Mouse (Mus musculus) heart, embryonic 16.5 days (tissue): Measurements from ENCODE around the gene Ywhah. TPM values are rescaled to one million over a fixed set of nuclear protein-coding genes. Genes with fewer than 3 reads are reported as not detected.

Experiments used
- ATAC-seq: fragments of 200-750 bp; cut with Nextera tagmentation; replicated peaks from 2 replicates; pipeline ENCODE4 v1.8.0; 2017; ENCODE audit warnings: moderate number of reproducible peaks; ENCODE audit not compliant: insufficient read depth, low FRiP score; ENCODE audit errors: extremely low read depth
- H3K27ac ChIP-seq: fragments of 300-500 bp; sonication (generic); 2 replicates; pipeline ENCODE4 v1.5.1; 2014; ENCODE audit warnings: mild to moderate bottlenecking, low read length, control low read depth, moderate library complexity
- H3K27me3 ChIP-seq: fragments of 300-500 bp; sonication (generic); 2 replicates; pipeline ENCODE4 v1.6.1; 2014; ENCODE audit warnings: low read length, mixed read lengths; ENCODE audit not compliant: control insufficient read depth, insufficient read depth
- H3K36me3 ChIP-seq: fragments of 300-500 bp; sonication (generic); 2 replicates; pipeline ENCODE4 v1.6.1; 2014; ENCODE audit not compliant: control insufficient read depth, insufficient read depth
- H3K4me1 ChIP-seq: fragments of 300-500 bp; sonication (generic); 2 replicates; pipeline ENCODE4 v1.6.1; 2014; ENCODE audit warnings: low read length, mixed read lengths; ENCODE audit not compliant: control insufficient read depth, insufficient read depth
- H3K4me2 ChIP-seq: fragments of 300-500 bp; sonication (generic); 2 replicates; pipeline ENCODE4 v1.6.1; 2014; ENCODE audit warnings: low read depth, mild to moderate bottlenecking, control low read depth, low read length
- H3K4me3 ChIP-seq: fragments of 300-500 bp; sonication (generic); 2 replicates; pipeline ENCODE4 v1.5.1; 2014; ENCODE audit warnings: mild to moderate bottlenecking, control low read depth, low read length
- H3K9ac ChIP-seq: fragments of 300-500 bp; sonication (generic); 2 replicates; pipeline ENCODE4 v1.6.1; 2014; ENCODE audit warnings: low read length, control low read depth
- H3K9me3 ChIP-seq: fragments of 300-500 bp; sonication (generic); replicated peaks from 2 replicates; pipeline ENCODE4 v1.6.1; 2016; ENCODE audit warnings: low read length; ENCODE audit not compliant: control insufficient read depth
- WGBS: fragments of 180-500 bp; shearing (Covaris S2); extraction: QIAGEN DNeasy Blood & Tissue Kit; methylation state at CpG from one replicate; pipeline ENCODE4 v1.1.7; 2014; 5-methylcytosine and 5-hydroxymethylcytosine counted together
- polyA plus RNA-seq: library from polyadenylated mRNA; unstranded; fragments of >200 nt; fragmentation: Nextera tagmentation; extraction: Ambion mirVana; gene quantifications from 2 replicates; pipeline ENCODE4 v1.2.1, GENCODE M21; 2015

The Ywhah gene
- polyA plus RNA-seq, 1 experiment from 2014 or later, result 540 TPM

GRCm38 (mm10) chr5:33056126-33056765 lies 37.6 kb downstream of the Ywhah start:
- H3K4me3 ChIP-seq, result no peak overlapping the region
- WGBS, result 74% methylated on average over 10 of the region's 10 CpGs
- no peaks in the 10 kb centered on the region for H3K27me3 ChIP-seq
- no peaks in the 10 kb centered on the region for H3K9me3 ChIP-seq
- no peaks in the 10 kb centered on the region for H3K4me1 ChIP-seq
- no peak overlapping the region for H3K4me2 ChIP-seq
- H3K36me3 ChIP-seq, result no peaks in the 10 kb centered on the region
- H3K9ac ChIP-seq, result no peak overlapping the region
- no peak overlapping the region for H3K27ac ChIP-seq
- ATAC-seq, result no peak

- H3K9me3 ChIP-seq, result no peaks in the 10 kb centered on the region
- no peak for ATAC-seq
- no peak overlapping the region for H3K27ac ChIP-seq
- H3K4me3 ChIP-seq, result no peak overlapping the region
- no peaks in the 10 kb centered on the region for H3K4me1 ChIP-seq
- H3K4me2 ChIP-seq, result no peak overlapping the region
- H3K36me3 ChIP-seq, result no peaks in the 10 kb centered on the region
- H3K9ac ChIP-seq, result no peak overlapping the region
- H3K27me3 ChIP-seq, result no peaks in the 10 kb centered on the region
Measured at GRCm38 (mm10) chr5:33070071-33070470, 51.5 kb downstream of the Ywhah start.

GRCm38 (mm10) chr5:33076490-33077191 lies 58.0 kb downstream of the Ywhah start:
- WGBS, result 41% methylated on average over 6 of the region's 6 CpGs
- Histone ChIP-seq H3K9ac (no peak overlapping the region), H3K9me3 (no peaks in the 10 kb centered on the region), H3K36me3 (no peaks in the 10 kb centered on the region), H3K4me3 (no peak overlapping the region), H3K4me2 (no peak overlapping the region), H3K27ac (no peak overlapping the region), H3K4me1 (no peaks in the 10 kb centered on the region), H3K27me3 (no peaks in the 10 kb centered on the region)
- no peak for ATAC-seq

Other genes with a start within 250 kb of the Ywhah start
- 53.2 and 54.1 TPM in 2 replicates for gene Pisd, start 233.2 kb upstream of the Ywhah start, polyA plus RNA-seq
- not detected in 2 replicates for gene Gm20671, start 191.7 kb upstream of the Ywhah start, polyA plus RNA-seq
- gene Prr14l, start 164.6 kb upstream of the Ywhah start, polyA plus RNA-seq, result 6.5 and 9.1 TPM in 2 replicates
- 16.6 and 17.0 TPM in 2 replicates for gene Depdc5, start 155.1 kb upstream of the Ywhah start, polyA plus RNA-seq
- 0.10 and 0.80 TPM in 2 replicates for gene Slc5a1, start 85.4 kb downstream of the Ywhah start, polyA plus RNA-seq
- 67.2 and 71.5 TPM in 2 replicates for gene Spon2, start 199.6 kb downstream of the Ywhah start, polyA plus RNA-seq